ENCODE assay signal across 12 mouse cellular contexts in the genomic region with DNA sequence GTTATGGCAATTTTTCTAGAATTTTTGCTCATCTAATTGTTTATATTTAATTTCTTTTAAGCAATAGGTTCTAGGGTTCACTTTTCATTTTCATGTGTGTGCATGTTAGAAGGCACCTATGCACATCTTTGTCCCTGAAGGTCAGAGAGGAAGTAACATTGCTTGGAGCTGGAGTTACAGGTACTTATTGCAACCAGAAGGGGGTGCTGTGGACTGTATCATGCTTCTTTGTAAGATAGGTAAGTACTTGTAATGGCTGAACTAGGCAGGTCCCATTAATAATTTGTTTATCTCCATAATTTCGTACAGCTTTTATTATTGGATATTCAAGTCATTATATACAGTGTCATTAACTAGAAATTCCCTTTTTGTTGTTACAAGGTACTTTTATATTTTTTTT.
DNase-seq lines count a peak whose midpoint lies in the region; ATAC-seq and TF ChIP-seq lines count a peak whose summit lies in the region.
"Had no signal": no experiment of that assay in that cellular context is flagged by ENCODE, and none has a peak within 500 bp of the region (broad histone marks: within the 10 kb centered on the region; RNA-seq: fewer than 3 reads in every experiment).

No protein-coding gene starts in this region.

- TF ChIP-seq RAD21 in CH12.LX (IDR thresholded peaks at IDR 0.05; ENCODE audit: low read depth, low read length) = peak; percentile 89

- no peak for ATAC-seq in kidney, embryonic 16.5 days (ENCODE audit: low FRiP score, low TSS enrichment)
- 0 out of 2 replicates have a peak, but pooled peaks have one; percentile 38 for ATAC-seq in forebrain, embryonic 15.5 days (replicated peaks)
- ATAC-seq: activated CD4-positive, CD25-positive, alpha-beta regulatory T cell, adult 4 months had no signal

- no peaks in the 10 kb centered on the region for H3K36me3 ChIP-seq in kidney, embryonic 16.5 days (ENCODE audit: insufficient read depth, low read length)
- no peaks in the 10 kb centered on the region for H3K36me3 ChIP-seq in CH12.LX (replicated peaks in 1 of 2; ENCODE audit: control insufficient read depth in 1 of 2, insufficient read depth in 1 of 2, low read length in 1 of 2)
- H3K36me3 ChIP-seq in forebrain, embryonic 15.5 days = no peaks in the 10 kb centered on the region
- H3K36me3 ChIP-seq: liver, embryonic 15.5 days had no signal

- no peak overlapping the region for H3K27ac ChIP-seq in kidney, embryonic 16.5 days (ENCODE audit: low read length)
- no peak overlapping the region for H3K27ac ChIP-seq in CH12.LX (ENCODE audit: insufficient read depth, low read depth)
- H3K27ac ChIP-seq in forebrain, embryonic 15.5 days (replicated peaks) = no peak overlapping the region
- H3K27ac ChIP-seq: liver, embryonic 15.5 days had no signal

- 56% methylated on average over 1 of the region's 1 CpGs for WGBS in kidney, embryonic 16.5 days
- 57% methylated on average over 1 of the region's 1 CpGs for WGBS in forebrain, embryonic 15.5 days

- peak; percentile 3 for DNase-seq in kidney, adult 9 months
- DNase-seq in CH12.LX (ENCODE audit: extremely low read depth) (peak; percentile 82), NIH3T3 (ENCODE audit: low read depth) (peak; percentile 18)
- DNase-seq in urinary bladder, adult 18-20 months (ENCODE audit: low spot score in 2 of 2) = no peak
- no peak for DNase-seq in cerebellum, adult 8-10 months
- DNase-seq in ovary, postnatal 14 days (ENCODE audit: low spot score) = no peak
- DNase-seq: cerebellum, adult 2 months; heart, postnatal 36 days had no signal

- no peak overlapping the region for H3K9ac ChIP-seq in kidney, embryonic 16.5 days (replicated peaks; ENCODE audit: low read length)
- no peak overlapping the region for H3K9ac ChIP-seq in CH12.LX (ENCODE audit: insufficient read depth, low read depth)
- no peak overlapping the region for H3K9ac ChIP-seq in forebrain, embryonic 15.5 days (replicated peaks)
- H3K9ac ChIP-seq: liver, embryonic 15.5 days had no signal

- no peaks in the 10 kb centered on the region for H3K9me3 ChIP-seq in kidney, embryonic 16.5 days (ENCODE audit: low read length)
- H3K9me3 ChIP-seq in CH12.LX (replicated peaks; ENCODE audit: low read length) = no peaks in the 10 kb centered on the region
- no peaks in the 10 kb centered on the region for H3K9me3 ChIP-seq in forebrain, embryonic 15.5 days
- H3K9me3 ChIP-seq: liver, embryonic 15.5 days had no signal

- no peak for TF ChIP-seq EP300 in CH12.LX (IDR thresholded peaks at IDR 0.05; ENCODE audit: low read length)

- no peaks in the 10 kb centered on the region for H3K79me2 ChIP-seq in CH12.LX (replicated peaks; ENCODE audit: control insufficient read depth, extremely low read depth, insufficient read depth, poor library complexity, severe bottlenecking)

- dilution Hi-C loops in CH12.LX (cut with MboI; ENCODE audit: extremely low pct_ligation_motif_present, extremely low pct_unique_long_range_greater_than_20kb, low sequenced_read_pairs) = no loop called here

- no peak overlapping the region for H3K4me2 ChIP-seq in kidney, embryonic 16.5 days (replicated peaks; ENCODE audit: low read depth, low read length)
- H3K4me2 ChIP-seq in CH12.LX (ENCODE audit: insufficient read depth, low read depth, poor library complexity, severe bottlenecking) = no peak overlapping the region
- no peak overlapping the region for H3K4me2 ChIP-seq in forebrain, embryonic 15.5 days (replicated peaks)
- H3K4me2 ChIP-seq: liver, embryonic 15.5 days had no signal

- H3K4me3 ChIP-seq in kidney, embryonic 16.5 days (ENCODE audit: low read length) = no peak overlapping the region
- no peak overlapping the region for H3K4me3 ChIP-seq in CH12.LX (replicated peaks in 1 of 3; ENCODE audit: low read depth in 2 of 3, low read length in 2 of 3, poor library complexity in 1 of 3)
- no peak overlapping the region for H3K4me3 ChIP-seq in forebrain, embryonic 15.5 days
- H3K4me3 ChIP-seq: liver, embryonic 15.5 days had no signal

- TF ChIP-seq CTCF in CH12.LX (conservative IDR thresholded peaks at IDR 0.05 in 1 of 2, IDR thresholded peaks at IDR 0.05 in 1 of 2; ENCODE audit: low read depth in 2 of 2, low read length in 2 of 2) = peak; percentile 50 to 83

- H3K27me3 ChIP-seq in kidney, embryonic 16.5 days (ENCODE audit: insufficient read depth, low read length) = no peaks in the 10 kb centered on the region
- no peaks in the 10 kb centered on the region for H3K27me3 ChIP-seq in CH12.LX (replicated peaks)
- no peaks in the 10 kb centered on the region for H3K27me3 ChIP-seq in forebrain, embryonic 15.5 days
- H3K27me3 ChIP-seq: liver, embryonic 15.5 days had no signal

- in situ Hi-C loops in CH12.LX (cut with MboI; ENCODE audit: low pct_ligation_motif_present, low pct_unique_long_range_greater_than_20kb, low sequenced_read_pairs) = no loop called here

- H3K4me1 ChIP-seq in kidney, embryonic 16.5 days (ENCODE audit: insufficient read depth, low read length) = no peaks in the 10 kb centered on the region
- H3K4me1 ChIP-seq in CH12.LX (ENCODE audit: control insufficient read depth in 1 of 2, insufficient read depth in 2 of 2) = no peaks in the 10 kb centered on the region
- H3K4me1 ChIP-seq in forebrain, embryonic 15.5 days = no peaks in the 10 kb centered on the region
- H3K4me1 ChIP-seq: liver, embryonic 15.5 days had no signal

- no peak for TF ChIP-seq POLR2A in CH12.LX (IDR thresholded peaks at IDR 0.05; ENCODE audit: low read depth, low read length)

TF ChIP-seq in CH12.LX, 34 proteins besides CTCF, POLR2A, EP300 and RAD21:
- TF ChIP-seq ZMIZ1 (IDR thresholded peaks at IDR 0.05; ENCODE audit: low read depth, low read length) (no peak), MXI1 (IDR thresholded peaks at IDR 0.05; ENCODE audit: low read depth, low read length) (no peak), ZC3H11A (IDR thresholded peaks at IDR 0.05; ENCODE audit: low read depth, low read length) (peak; percentile 10; the same call in 1 of the 2 replicates), MAFK (IDR thresholded peaks at IDR 0.05; ENCODE audit: insufficient replicate concordance, low read length) (no peak), ELF1 (IDR thresholded peaks at IDR 0.05; ENCODE audit: low read depth, low read length) (0 out of 2 replicates have a peak, but pooled peaks have one; percentile 8), ZKSCAN1 (IDR thresholded peaks at IDR 0.05; ENCODE audit: borderline replicate concordance, low read depth, low read length) (no peak), SMC3 (IDR thresholded peaks at IDR 0.05; ENCODE audit: low read depth, low read length) (peak; percentile 74), RCOR1 (conservative IDR thresholded peaks at IDR 0.05; ENCODE audit: low read depth, low read length) (no peak)

Comparison
In these comparisons a context has a peak if more than half of its experiments do, and no peak if none do; other contexts are left out.
1. DNase-seq: peak in kidney, adult 9 months (single experiment), CH12.LX (single experiment) and NIH3T3 (single experiment); none in urinary bladder, adult 18-20 months (0 of 2), cerebellum, adult 8-10 months (single experiment) and ovary, postnatal 14 days (single experiment).